Mouse (Mus musculus): Measurements from ENCODE around the gene Fcgr3. TPM values are rescaled to one million over a fixed set of nuclear protein-coding genes. Genes with fewer than 3 reads are reported as not detected.

The Fcgr3 gene
- polyA plus RNA-seq, 1 experiment from 2014 or later, result 4.3 TPM

GRCm38 (mm10) chr1:171103179-171103840, 38.6 kb upstream of the Fcgr3 start:
- Histone ChIP-seq H3K9ac (ENCODE audit: low read length) (peak overlapping the region; percentile 27; the same call in 1 of the 2 replicates), H3K27me3 (ENCODE audit: control insufficient read depth, insufficient read depth, low read length) (no peaks in the 10 kb centered on the region), H3K9me3 (ENCODE audit: control insufficient read depth, low read length) (no peaks in the 10 kb centered on the region), H3K4me1 (replicated peaks; ENCODE audit: control insufficient read depth, insufficient read depth, low read length) (no peaks in the 10 kb centered on the region; the same call in 1 of the 2 replicates), H3K4me3 (ENCODE audit: low read depth, low read length) (peak overlapping the region; percentile 72), H3K36me3 (ENCODE audit: control insufficient read depth, insufficient read depth, low read length) (no peaks in the 10 kb centered on the region), H3K27ac (ENCODE audit: low read depth, low read length) (no peak overlapping the region), H3K4me2 (ENCODE audit: low read depth, low read length, severe bottlenecking) (peak overlapping the region; percentile 58)
- 7% methylated on average over 10 of the region's 10 CpGs for WGBS
- DNase-seq (ENCODE audit: low spot score) (no peak), ATAC-seq (replicated peaks; ENCODE audit: low FRiP score) (peak; percentile 11; the same call in 1 of the 2 replicates)

- H3K27ac ChIP-seq (ENCODE audit: low read depth, low read length), result no peak overlapping the region
- DNase-seq (ENCODE audit: low spot score) (peak; percentile 95), ATAC-seq (replicated peaks; ENCODE audit: low FRiP score) (peak; percentile 95)
- WGBS, result under 1% methylated on average over 35 of the region's 35 CpGs
- H3K4me3 ChIP-seq (ENCODE audit: low read depth, low read length), result peak overlapping the region; percentile 72
- H3K9me3 ChIP-seq (ENCODE audit: control insufficient read depth, low read length), result no peaks in the 10 kb centered on the region
- no peaks in the 10 kb centered on the region; the same call in 1 of the 2 replicates for H3K4me1 ChIP-seq (replicated peaks; ENCODE audit: control insufficient read depth, insufficient read depth, low read length)
- peak overlapping the region; percentile 66 for H3K4me2 ChIP-seq (ENCODE audit: low read depth, low read length, severe bottlenecking)
- H3K36me3 ChIP-seq (ENCODE audit: control insufficient read depth, insufficient read depth, low read length), result no peaks in the 10 kb centered on the region
- no peaks in the 10 kb centered on the region for H3K27me3 ChIP-seq (ENCODE audit: control insufficient read depth, insufficient read depth, low read length)
- H3K9ac ChIP-seq (ENCODE audit: low read length), result peak overlapping the region; percentile 56
Measured at GRCm38 (mm10) chr1:171102547-171103177, 37.9 kb upstream of the Fcgr3 start.

- Histone ChIP-seq H3K9me3 (ENCODE audit: control insufficient read depth, low read length) (no peaks in the 10 kb centered on the region), H3K4me3 (ENCODE audit: low read depth, low read length) (peak overlapping the region; percentile 72), H3K9ac (ENCODE audit: low read length) (peak overlapping the region; percentile 56), H3K36me3 (ENCODE audit: control insufficient read depth, insufficient read depth, low read length) (no peaks in the 10 kb centered on the region), H3K4me1 (replicated peaks; ENCODE audit: control insufficient read depth, insufficient read depth, low read length) (no peaks in the 10 kb centered on the region; the same call in 1 of the 2 replicates), H3K27me3 (ENCODE audit: control insufficient read depth, insufficient read depth, low read length) (no peaks in the 10 kb centered on the region), H3K4me2 (ENCODE audit: low read depth, low read length, severe bottlenecking) (peak overlapping the region; percentile 66), H3K27ac (ENCODE audit: low read depth, low read length) (no peak overlapping the region)
- ATAC-seq (replicated peaks; ENCODE audit: low FRiP score) (peak; percentile 89), DNase-seq (ENCODE audit: low spot score) (peak; percentile 95)
- under 1% methylated on average over 40 of the region's 40 CpGs for WGBS
Measured at GRCm38 (mm10) chr1:171101733-171102546, 37.2 kb upstream of the Fcgr3 start.

GRCm38 (mm10) chr1:171101033-171101432, 36.3 kb upstream of the Fcgr3 start:
- H3K9ac ChIP-seq (ENCODE audit: low read length), result no peak overlapping the region
- H3K4me2 ChIP-seq (ENCODE audit: low read depth, low read length, severe bottlenecking), result no peak overlapping the region
- H3K27ac ChIP-seq (ENCODE audit: low read depth, low read length), result no peak overlapping the region
- ATAC-seq (replicated peaks; ENCODE audit: low FRiP score) (no peak), DNase-seq (ENCODE audit: low spot score) (no peak)
- no peak overlapping the region for H3K4me3 ChIP-seq (ENCODE audit: low read depth, low read length)
- no peaks in the 10 kb centered on the region for H3K27me3 ChIP-seq (ENCODE audit: control insufficient read depth, insufficient read depth, low read length)
- 61% methylated on average over 2 of the region's 2 CpGs for WGBS
- no peaks in the 10 kb centered on the region; the same call in 1 of the 2 replicates for H3K4me1 ChIP-seq (replicated peaks; ENCODE audit: control insufficient read depth, insufficient read depth, low read length)
- no peaks in the 10 kb centered on the region for H3K9me3 ChIP-seq (ENCODE audit: control insufficient read depth, low read length)
- H3K36me3 ChIP-seq (ENCODE audit: control insufficient read depth, insufficient read depth, low read length), result no peaks in the 10 kb centered on the region

- no peak for DNase-seq (ENCODE audit: low spot score)
- Histone ChIP-seq H3K36me3 (ENCODE audit: control insufficient read depth, insufficient read depth, low read length) (no peaks in the 10 kb centered on the region), H3K27me3 (ENCODE audit: control insufficient read depth, insufficient read depth, low read length) (no peaks in the 10 kb centered on the region), H3K4me1 (replicated peaks; ENCODE audit: control insufficient read depth, insufficient read depth, low read length) (no peaks in the 10 kb centered on the region), H3K4me2 (ENCODE audit: low read depth, low read length, severe bottlenecking) (no peak overlapping the region), H3K9ac (ENCODE audit: low read length) (no peak overlapping the region), H3K4me3 (ENCODE audit: low read depth, low read length) (no peak overlapping the region), H3K27ac (ENCODE audit: low read depth, low read length) (no peak overlapping the region), H3K9me3 (ENCODE audit: control insufficient read depth, low read length) (no peaks in the 10 kb centered on the region)
- ATAC-seq (replicated peaks; ENCODE audit: low FRiP score), result no peak
- 61% methylated on average over 2 of the region's 2 CpGs for WGBS
Measured at GRCm38 (mm10) chr1:171097612-171098011, 32.9 kb upstream of the Fcgr3 start.

GRCm38 (mm10) chr1:171097136-171097535, 32.4 kb upstream of the Fcgr3 start:
- Histone ChIP-seq H3K4me3 (ENCODE audit: low read depth, low read length) (no peak overlapping the region), H3K36me3 (ENCODE audit: control insufficient read depth, insufficient read depth, low read length) (no peaks in the 10 kb centered on the region), H3K27me3 (ENCODE audit: control insufficient read depth, insufficient read depth, low read length) (no peaks in the 10 kb centered on the region), H3K4me1 (replicated peaks; ENCODE audit: control insufficient read depth, insufficient read depth, low read length) (no peaks in the 10 kb centered on the region), H3K4me2 (ENCODE audit: low read depth, low read length, severe bottlenecking) (no peak overlapping the region), H3K9me3 (ENCODE audit: control insufficient read depth, low read length) (no peaks in the 10 kb centered on the region), H3K27ac (ENCODE audit: low read depth, low read length) (no peak overlapping the region), H3K9ac (ENCODE audit: low read length) (no peak overlapping the region)
- ATAC-seq (replicated peaks; ENCODE audit: low FRiP score) (no peak), DNase-seq (ENCODE audit: low spot score) (no peak)

GRCm38 (mm10) chr1:171096110-171096964, 31.6 kb upstream of the Fcgr3 start:
- Histone ChIP-seq H3K9ac (ENCODE audit: low read length) (no peak overlapping the region), H3K4me3 (ENCODE audit: low read depth, low read length) (no peak overlapping the region), H3K9me3 (ENCODE audit: control insufficient read depth, low read length) (no peaks in the 10 kb centered on the region), H3K4me1 (replicated peaks; ENCODE audit: control insufficient read depth, insufficient read depth, low read length) (no peaks in the 10 kb centered on the region), H3K4me2 (ENCODE audit: low read depth, low read length, severe bottlenecking) (peak overlapping the region; percentile 6; the same call in 1 of the 2 replicates), H3K27ac (ENCODE audit: low read depth, low read length) (no peak overlapping the region), H3K27me3 (ENCODE audit: control insufficient read depth, insufficient read depth, low read length) (no peaks in the 10 kb centered on the region), H3K36me3 (ENCODE audit: control insufficient read depth, insufficient read depth, low read length) (no peaks in the 10 kb centered on the region)
- WGBS, result 21% methylated on average over 10 of the region's 10 CpGs
- ATAC-seq (replicated peaks; ENCODE audit: low FRiP score) (no peak), DNase-seq (ENCODE audit: low spot score) (no peak)

- H3K4me3 ChIP-seq (ENCODE audit: low read depth, low read length), result no peak overlapping the region
- ATAC-seq (replicated peaks; ENCODE audit: low FRiP score) (no peak), DNase-seq (ENCODE audit: low spot score) (no peak)
- H3K9me3 ChIP-seq (ENCODE audit: control insufficient read depth, low read length), result no peaks in the 10 kb centered on the region
- no peak overlapping the region for H3K4me2 ChIP-seq (ENCODE audit: low read depth, low read length, severe bottlenecking)
- no peaks in the 10 kb centered on the region for H3K27me3 ChIP-seq (ENCODE audit: control insufficient read depth, insufficient read depth, low read length)
- H3K36me3 ChIP-seq (ENCODE audit: control insufficient read depth, insufficient read depth, low read length), result no peaks in the 10 kb centered on the region
- H3K4me1 ChIP-seq (replicated peaks; ENCODE audit: control insufficient read depth, insufficient read depth, low read length), result no peaks in the 10 kb centered on the region
- H3K9ac ChIP-seq (ENCODE audit: low read length), result no peak overlapping the region
- 78% methylated on average over 4 of the region's 4 CpGs for WGBS
- no peak overlapping the region for H3K27ac ChIP-seq (ENCODE audit: low read depth, low read length)
Measured at GRCm38 (mm10) chr1:171094424-171094823, 29.7 kb upstream of the Fcgr3 start.
